Mouse (Mus musculus) cerebellum, adult 2 months (tissue): ENCODE results near the gene Myof. TPM values are rescaled to one million over a fixed set of nuclear protein-coding genes. Genes with fewer than 3 reads are reported as not detected.

Source experiments
- DNase-seq, 2 experiments: peaks; one replicate each; pipeline ENCODE4 v3.0.0; 2021
- H3K27ac ChIP-seq: fragments of 200-500 bp; 2 replicates; pipeline ENCODE4 v1.5.1; 2012; ENCODE audit warnings: low read length, control low read depth, inconsistent platforms; ENCODE audit not compliant: insufficient read depth
- H3K27me3 ChIP-seq: fragments of 200-500 bp; 2 replicates; pipeline ENCODE4 v1.6.1; 2012; ENCODE audit warnings: inconsistent platforms, mild to moderate bottlenecking, low read length, moderate library complexity; ENCODE audit not compliant: control insufficient read depth, insufficient read depth
- H3K4me1 ChIP-seq: fragments of 200-500 bp; 2 replicates; pipeline ENCODE4 v1.6.1; 2011; ENCODE audit warnings: low read length; ENCODE audit not compliant: control insufficient read depth, insufficient read depth
- H3K4me3 ChIP-seq: fragments of 200-500 bp; replicated peaks from 2 replicates; pipeline ENCODE3; 2011; ENCODE audit warnings: mild to moderate bottlenecking, low read depth, low read length, control low read depth; ENCODE audit not compliant: insufficient read depth
- CTCF ChIP-seq: fragments of 200-500 bp; IDR thresholded peaks from 2 replicates; pipeline ENCODE4 v1.5.1; 2011; ENCODE audit warnings: low read depth, mild to moderate bottlenecking, control low read depth, low read length, moderate library complexity, borderline replicate concordance; ENCODE audit not compliant: insufficient read depth
- POLR2A ChIP-seq: fragments of 200-500 bp; IDR thresholded peaks from 2 replicates; pipeline ENCODE4 v1.6.1; 2011; ENCODE audit warnings: low read length, control low read depth, borderline replicate concordance; ENCODE audit not compliant: insufficient read depth
- WGBS: fragments of 180-500 bp; shearing (Covaris S2); methylation state at CpG from one replicate; pipeline ENCODE4 v1.1.7; 2018; 5-methylcytosine and 5-hydroxymethylcytosine counted together
- polyA plus RNA-seq: library from polyadenylated mRNA; depleted of rRNA; stranded (reverse); fragments of >200 nt; gene quantifications from 2 replicates; pipeline ENCODE4 v1.2.3, GENCODE M21; 2012

Gene Myof
- polyA plus RNA-seq, 1 experiment = 2.1 TPM

- Histone ChIP-seq H3K27ac (no peak overlapping the region), H3K27me3 (no peaks in the 10 kb centered on the region), H3K4me3 (no peak overlapping the region), H3K4me1 (peaks cover 9% of the 10 kb centered on the region; the same call in 1 of the 2 replicates)
- whole genome bisulfite sequencing = 78% methylated on average over 3 of the region's 3 CpGs
- no peak for DNase-seq
- no peak for TF ChIP-seq CTCF
- TF ChIP-seq POLR2A = no peak
Observed at GRCm38 (mm10) chr19:37994301-37994700, 49.1 kb downstream of the Myof start.

GRCm38 (mm10) chr19:37992184-37992554 is 51.2 kb downstream of the Myof start:
- WGBS = 9% methylated on average over 2 of the region's 2 CpGs
- DNase-seq = no peak
- Histone ChIP-seq H3K4me3 (no peak overlapping the region), H3K27ac (peak overlapping the region; percentile 36; the same call in 1 of the 2 replicates), H3K4me1 (peaks cover 14% of the 10 kb centered on the region), H3K27me3 (no peaks in the 10 kb centered on the region)
- TF ChIP-seq CTCF (no peak), POLR2A (no peak)

- Histone ChIP-seq H3K4me3 (no peak overlapping the region), H3K4me1 (peaks cover 14% of the 10 kb centered on the region), H3K27me3 (no peaks in the 10 kb centered on the region), H3K27ac (peak overlapping the region; percentile 66; the same call in 1 of the 2 replicates)
- DNase-seq = peak; percentile 79 to 95
- whole genome bisulfite sequencing = 10% methylated on average over 7 of the region's 7 CpGs
- TF ChIP-seq POLR2A = no peak
- no peak for TF ChIP-seq CTCF
Observed at GRCm38 (mm10) chr19:37991399-37992183, 51.8 kb downstream of the Myof start.

- 21% methylated on average over 2 of the region's 2 CpGs for WGBS
- Histone ChIP-seq H3K4me1 (peaks cover 14% of the 10 kb centered on the region), H3K27me3 (no peaks in the 10 kb centered on the region), H3K27ac (no peak overlapping the region; the same call in 1 of the 2 replicates), H3K4me3 (no peak overlapping the region)
- TF ChIP-seq CTCF (no peak), POLR2A (no peak)
- peak; percentile 55 to 83 for DNase-seq
Observed at GRCm38 (mm10) chr19:37989971-37990370, 53.4 kb downstream of the Myof start.

GRCm38 (mm10) chr19:37988156-37988555 is 55.2 kb downstream of the Myof start:
- peak in 1 of 2 experiments; percentile 33 for DNase-seq
- Histone ChIP-seq H3K4me3 (no peak overlapping the region), H3K27me3 (no peaks in the 10 kb centered on the region), H3K4me1 (peaks cover 11% of the 10 kb centered on the region), H3K27ac (no peak overlapping the region)
- 49% methylated on average over 4 of the region's 4 CpGs for WGBS
- no peak for TF ChIP-seq POLR2A

- H3K4me1 ChIP-seq = peaks cover 8% of the 10 kb centered on the region
- WGBS = 90% methylated on average over 16 of the region's 16 CpGs
- no peak for DNase-seq
- TF ChIP-seq CTCF (no peak), POLR2A (no peak)
- H3K4me3 ChIP-seq = no peak overlapping the region
- H3K27me3 ChIP-seq = no peaks in the 10 kb centered on the region
- H3K27ac ChIP-seq = no peak overlapping the region
Observed at GRCm38 (mm10) chr19:37985730-37986129, 57.6 kb downstream of the Myof start.

- TF ChIP-seq CTCF (no peak), POLR2A (no peak)
- 90% methylated on average over 5 of the region's 5 CpGs for WGBS
Observed at GRCm38 (mm10) chr19:37975951-37976350, 67.4 kb downstream of the Myof start.

GRCm38 (mm10) chr19:37970571-37970970 is 72.8 kb downstream of the Myof start:
- Histone ChIP-seq H3K27ac (no peak overlapping the region), H3K4me1 (no peaks in the 10 kb centered on the region), H3K4me3 (no peak overlapping the region), H3K27me3 (no peaks in the 10 kb centered on the region)
- TF ChIP-seq POLR2A = no peak
- TF ChIP-seq CTCF = no peak
- DNase-seq = no peak
- 90% methylated on average over 4 of the region's 4 CpGs for WGBS

More at GRCm38 (mm10) chr19:37975951-37976350, 67.4 kb downstream of the Myof start:
- DNase-seq = no peak
- no peak overlapping the region for H3K27ac ChIP-seq
- no peak overlapping the region for H3K4me3 ChIP-seq
- no peaks in the 10 kb centered on the region for H3K27me3 ChIP-seq
- no peaks in the 10 kb centered on the region for H3K4me1 ChIP-seq
